In the genomic region with DNA sequence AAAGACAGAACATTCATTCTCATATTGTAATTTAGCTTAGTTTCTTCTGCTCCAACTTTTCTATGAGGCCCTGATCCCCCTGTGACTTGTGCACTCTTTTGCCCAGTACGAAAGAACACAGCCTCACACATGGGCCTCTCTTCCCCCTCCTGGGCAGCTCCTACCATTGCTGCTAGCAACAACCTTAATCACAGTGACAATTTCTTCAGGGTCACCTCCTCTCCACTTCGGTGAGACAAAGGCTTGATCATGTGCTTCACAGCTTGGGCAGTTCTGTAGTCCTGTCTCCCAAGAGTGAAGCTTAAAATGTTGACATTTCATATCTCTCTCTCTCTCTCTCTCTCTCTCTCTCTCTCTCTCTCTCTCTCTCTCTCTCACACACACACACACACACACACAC, we compare ENCODE assay signal across 19 mouse cellular contexts.
A peak's percentile ranks its signal among the peaks of the same experiment; 100 is the strongest.
DNase-seq lines count a peak whose midpoint lies in the region; ATAC-seq lines count a peak whose summit lies in the region.
"Had no signal": no experiment of that assay in that cellular context is flagged by ENCODE, and none has a peak within 500 bp of the region (broad histone marks: within the 10 kb centered on the region; RNA-seq: fewer than 3 reads in every experiment).

No protein-coding gene starts in this region.

- peak; percentile 59 for DNase-seq in midbrain, embryonic 11.5 days (ENCODE audit: low spot score, missing footprints)
- peak; percentile 57 for DNase-seq in retina, embryonic 14.5 days (ENCODE audit: low spot score)
- DNase-seq in left cerebral cortex, postnatal 36 days (ENCODE audit: low spot score in 2 of 2): no peak
- DNase-seq: adrenal gland, adult 8-10 months; adrenal gland, postnatal 14 days; adrenal gland, postnatal 36 days; cerebellum, adult 11-12 months; cerebellum, adult 2 months; cerebellum, adult 9-10 months; cerebellum, postnatal 10 days; cerebellum, postnatal 25 days; embryo, embryonic 11 days; forebrain, postnatal 0 days had no signal

- no peak overlapping the region for H3K4me2 ChIP-seq in midbrain, embryonic 11.5 days
- H3K4me2 ChIP-seq in midbrain, embryonic 16.5 days (ENCODE audit: low read length): no peak overlapping the region
- H3K4me2 ChIP-seq: embryonic facial prominence, embryonic 12.5 days; forebrain, embryonic 13.5 days; forebrain, embryonic 15.5 days had no signal

- intact Hi-C loops in left cerebral cortex, postnatal 36 days (cut with DNase I): no loop called here

- no peak for ATAC-seq in midbrain, embryonic 11.5 days (ENCODE audit: low FRiP score)
- no peak for ATAC-seq in midbrain, embryonic 16.5 days
- no peak for ATAC-seq in granulocyte monocyte progenitor cell, adult 5-6 weeks (replicated peaks; ENCODE audit: poor library complexity, severe bottlenecking)
- ATAC-seq: forebrain, embryonic 13.5 days; forebrain, embryonic 15.5 days; forebrain, postnatal 0 days had no signal

- H3K9me3 ChIP-seq in midbrain, embryonic 11.5 days (ENCODE audit: control insufficient read depth, low read length): no peaks in the 10 kb centered on the region
- no peaks in the 10 kb centered on the region for H3K9me3 ChIP-seq in midbrain, embryonic 16.5 days (replicated peaks; ENCODE audit: control insufficient read depth, low read length, poor library complexity, severe bottlenecking)
- H3K9me3 ChIP-seq: embryonic facial prominence, embryonic 10.5 days; embryonic facial prominence, embryonic 12.5 days; forebrain, embryonic 13.5 days; forebrain, embryonic 15.5 days had no signal

- H3K27me3 ChIP-seq in midbrain, embryonic 11.5 days (ENCODE audit: control insufficient read depth, insufficient read depth, low read length): no peaks in the 10 kb centered on the region
- no peaks in the 10 kb centered on the region for H3K27me3 ChIP-seq in midbrain, embryonic 16.5 days (ENCODE audit: control insufficient read depth, insufficient read depth, low read depth, low read length)
- H3K27me3 ChIP-seq: embryonic facial prominence, embryonic 12.5 days; forebrain, embryonic 13.5 days; forebrain, embryonic 15.5 days had no signal

- no peak overlapping the region for H3K27ac ChIP-seq in midbrain, embryonic 11.5 days (ENCODE audit: low read depth, low read length)
- no peak overlapping the region for H3K27ac ChIP-seq in midbrain, embryonic 16.5 days (ENCODE audit: low read length)
- H3K27ac ChIP-seq: embryonic facial prominence, embryonic 10.5 days; embryonic facial prominence, embryonic 12.5 days; forebrain, embryonic 13.5 days; forebrain, embryonic 15.5 days had no signal

- no peak overlapping the region for H3K4me3 ChIP-seq in midbrain, embryonic 11.5 days (ENCODE audit: low read depth, low read length)
- no peak overlapping the region for H3K4me3 ChIP-seq in midbrain, embryonic 16.5 days (ENCODE audit: low read depth, low read length)
- H3K4me3 ChIP-seq: embryonic facial prominence, embryonic 10.5 days; embryonic facial prominence, embryonic 12.5 days; forebrain, embryonic 13.5 days; forebrain, embryonic 15.5 days had no signal

- 47% methylated on average over 2 of the region's 2 CpGs for WGBS in midbrain, embryonic 11.5 days
- 39% methylated on average over 2 of the region's 2 CpGs for whole genome bisulfite sequencing in midbrain, embryonic 16.5 days

- no peaks in the 10 kb centered on the region for H3K36me3 ChIP-seq in midbrain, embryonic 11.5 days (ENCODE audit: control insufficient read depth, insufficient read depth, low read length)
- no peaks in the 10 kb centered on the region for H3K36me3 ChIP-seq in midbrain, embryonic 16.5 days (ENCODE audit: control insufficient read depth, insufficient read depth, low read length)
- H3K36me3 ChIP-seq: embryonic facial prominence, embryonic 10.5 days; embryonic facial prominence, embryonic 12.5 days; forebrain, embryonic 15.5 days had no signal

- H3K9ac ChIP-seq in midbrain, embryonic 11.5 days (ENCODE audit: low read length): no peak overlapping the region
- H3K9ac ChIP-seq in midbrain, embryonic 16.5 days (ENCODE audit: low read depth, low read length): no peak overlapping the region
- H3K9ac ChIP-seq: embryonic facial prominence, embryonic 12.5 days; forebrain, embryonic 13.5 days; forebrain, embryonic 15.5 days; forebrain, postnatal 0 days had no signal

- H3K4me1 ChIP-seq in midbrain, embryonic 11.5 days (ENCODE audit: control insufficient read depth, insufficient read depth, low read length): no peaks in the 10 kb centered on the region
- no peaks in the 10 kb centered on the region for H3K4me1 ChIP-seq in midbrain, embryonic 16.5 days (ENCODE audit: control insufficient read depth, insufficient read depth, low read length)
- H3K4me1 ChIP-seq: embryonic facial prominence, embryonic 10.5 days; embryonic facial prominence, embryonic 12.5 days; forebrain, embryonic 13.5 days; forebrain, embryonic 15.5 days had no signal

Comparison
In these comparisons a context has a peak if more than half of its experiments do, and no peak if none do; other contexts are left out.
1. DNase-seq: peak in midbrain, embryonic 11.5 days (single experiment) and retina, embryonic 14.5 days (single experiment); none in left cerebral cortex, postnatal 36 days (0 of 2).